Mouse (Mus musculus) adrenal gland, adult 2 months (tissue): ENCODE results near the gene Dclk2. TPM values are rescaled to one million over a fixed set of nuclear protein-coding genes. Genes with fewer than 3 reads are reported as not detected.
A peak's percentile ranks its signal among the peaks of the same experiment; 100 is the strongest.

Experiments used
- DNase-seq: peaks from one replicate; pipeline ENCODE4 v3.0.0; 2021
- polyA plus RNA-seq: library from polyadenylated mRNA; depleted of rRNA; stranded (reverse); fragments of >200 nt; gene quantifications from 2 replicates; pipeline ENCODE4 v1.2.3, GENCODE M21; 2012
- total RNA-seq, 2 experiments: library from RNA; stranded (reverse); gene quantifications; 2 replicates each; pipeline ENCODE4 v1.2.3; 2021

Gene Dclk2
- total and polyA plus RNA-seq, 3 experiments: 6.1 to 7.7 (median 6.1) TPM

DNA sequence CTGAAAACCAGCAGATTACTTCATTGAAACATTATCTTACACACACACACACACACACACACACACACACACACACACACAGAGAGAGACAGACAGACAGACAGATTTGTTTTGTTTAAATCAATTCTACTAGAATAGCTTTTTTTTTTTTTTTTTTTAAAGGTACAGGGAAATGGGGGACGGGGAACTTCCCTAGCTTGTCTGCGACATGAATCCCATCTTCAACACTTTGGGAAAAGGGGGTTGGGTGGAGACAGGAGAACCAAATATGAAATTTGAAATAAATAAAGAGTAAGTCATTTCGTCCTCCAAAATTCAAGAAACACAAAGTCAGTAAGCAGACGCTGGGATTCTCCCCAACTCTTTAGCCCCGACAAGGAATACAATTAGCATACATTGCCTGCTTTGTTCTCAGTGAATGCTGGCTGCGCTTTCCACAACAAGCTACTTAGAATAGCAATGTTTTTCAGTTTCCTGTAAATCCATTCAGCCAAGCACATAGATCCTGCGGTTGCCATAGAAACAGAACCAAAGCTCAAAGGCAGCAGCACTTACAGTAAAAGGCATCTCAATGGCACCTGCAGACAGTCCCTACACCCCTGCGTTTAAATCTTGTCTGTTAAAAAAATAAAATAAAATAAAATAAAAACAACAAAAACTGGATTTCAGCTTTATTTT, 75.7 kb downstream of the Dclk2 start:
- DNase-seq: no peak

GRCm38 (mm10) chr3:86842461-86842860, 78.2 kb downstream of the Dclk2 start:
- no peak for DNase-seq

DNA sequence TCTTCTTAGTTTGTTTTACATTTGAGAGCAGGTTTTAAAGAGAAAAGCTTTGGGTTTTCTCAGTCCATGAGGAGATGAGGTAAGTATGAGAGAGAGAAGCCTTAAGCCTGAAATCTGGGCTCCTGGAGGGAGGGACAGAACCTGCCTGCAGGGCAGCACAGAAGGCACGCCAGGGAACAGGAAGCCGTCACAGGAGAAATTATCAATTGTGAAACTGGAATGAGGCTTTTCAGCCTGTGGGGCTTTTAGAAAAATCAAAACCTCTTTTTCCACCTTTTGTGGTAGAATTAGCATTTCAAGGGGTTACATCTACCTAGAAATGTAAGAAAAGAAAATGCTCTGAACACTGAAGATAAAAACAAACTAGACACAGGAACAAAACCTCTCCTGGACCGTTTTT, 81.0 kb downstream of the Dclk2 start:
- DNase-seq: no peak

- no peak for DNase-seq
Measured at GRCm38 (mm10) chr3:86837386-86837785, 83.3 kb downstream of the Dclk2 start.

GRCm38 (mm10) chr3:86835180-86835579, 85.5 kb downstream of the Dclk2 start:
- no peak for DNase-seq

DNA sequence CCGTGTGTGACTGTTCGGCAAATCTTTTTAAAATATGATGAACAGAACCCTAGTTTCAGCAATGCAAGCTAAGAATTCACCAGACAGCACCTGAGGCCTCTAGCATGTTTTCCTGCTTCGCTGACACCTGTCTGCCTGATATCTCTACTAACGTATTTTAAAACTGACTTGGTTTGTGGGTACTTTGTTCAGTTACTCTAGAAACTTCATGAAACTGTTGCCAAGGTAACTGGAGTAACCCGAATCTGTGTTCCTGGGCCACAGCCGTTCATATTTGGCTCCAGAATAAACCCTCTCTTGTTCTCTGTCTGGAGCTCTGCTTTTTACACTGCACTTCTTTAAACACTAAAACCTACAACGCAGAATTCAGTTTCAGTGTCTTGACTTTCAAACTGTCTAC, 86.3 kb downstream of the Dclk2 start:
- DNase-seq: no peak

DNA sequence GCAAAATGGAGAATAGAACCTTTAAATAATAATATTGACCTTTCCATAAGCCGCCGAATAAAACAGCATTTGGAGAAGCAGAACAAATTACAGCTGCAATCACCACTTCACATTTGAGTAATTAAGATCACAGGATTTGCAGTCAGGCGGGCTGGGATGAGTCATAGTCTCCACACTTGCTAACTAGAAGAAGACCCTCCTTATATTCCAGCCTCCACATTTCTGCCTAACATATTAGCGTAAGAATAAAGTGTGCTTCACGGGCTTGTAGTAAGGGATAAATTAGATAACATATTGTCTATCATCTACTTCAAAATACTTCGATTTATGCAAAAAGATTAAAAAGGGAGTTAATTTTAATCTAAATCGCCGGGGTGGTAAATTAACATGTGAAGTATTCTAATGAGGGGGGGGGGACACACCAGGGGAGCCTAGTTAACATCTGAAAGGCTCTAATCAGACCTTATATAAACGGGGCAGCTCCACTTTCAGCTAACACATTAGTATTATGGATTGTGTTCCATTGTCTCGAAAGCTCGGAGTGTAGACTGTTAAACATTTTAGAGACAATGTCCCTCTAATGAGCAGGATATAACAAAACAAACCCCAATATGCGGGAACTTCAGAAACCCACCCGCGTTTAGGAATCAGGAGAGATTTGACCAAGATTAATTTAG, 87.9 kb downstream of the Dclk2 start:
- DNase-seq: no peak

GRCm38 (mm10) chr3:86832115-86832514, 88.5 kb downstream of the Dclk2 start:
- DNase-seq: no peak

DNA sequence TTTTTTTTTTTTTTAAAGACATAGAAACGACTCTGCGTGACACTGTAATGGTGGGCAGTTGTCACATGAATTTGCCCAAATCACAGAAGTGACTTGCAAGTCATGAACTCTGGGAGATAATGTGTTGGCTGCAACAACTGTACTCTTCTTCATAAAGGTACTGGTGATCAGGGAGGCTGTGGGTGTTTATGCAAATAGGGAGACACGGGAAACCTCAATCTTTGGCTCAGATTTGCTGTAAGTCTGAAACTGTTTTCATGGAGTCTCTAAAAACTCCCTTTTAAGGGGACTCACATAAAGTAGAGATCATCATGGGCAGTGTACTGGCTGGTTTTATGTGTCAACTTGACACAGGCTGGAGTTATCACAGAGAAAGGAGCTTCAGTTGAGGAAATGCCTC, 93.1 kb downstream of the Dclk2 start:
- DNase-seq: no peak

DNA sequence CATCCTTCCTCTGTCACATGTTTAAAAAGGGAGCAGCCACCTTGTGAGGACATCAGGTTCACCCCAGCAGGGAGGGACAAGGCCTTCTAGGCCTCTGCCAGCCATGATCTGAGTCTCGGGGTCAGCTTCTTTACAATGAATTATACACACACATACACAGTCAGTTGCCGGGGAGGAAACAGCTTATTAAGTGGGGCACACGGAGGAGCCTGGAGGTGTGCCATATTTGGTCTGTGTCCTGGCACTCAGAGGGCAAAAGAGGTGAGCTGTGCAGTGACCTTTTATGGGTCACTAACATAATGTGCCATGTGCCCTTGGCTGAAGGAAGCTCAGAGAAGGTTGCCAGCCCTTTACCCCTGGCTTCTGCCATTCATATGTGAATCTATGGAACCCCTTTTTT, 99.3 kb downstream of the Dclk2 start:
- no peak for DNase-seq

GRCm38 (mm10) chr3:86820344-86820743, 100.3 kb downstream of the Dclk2 start:
- no peak for DNase-seq

DNA sequence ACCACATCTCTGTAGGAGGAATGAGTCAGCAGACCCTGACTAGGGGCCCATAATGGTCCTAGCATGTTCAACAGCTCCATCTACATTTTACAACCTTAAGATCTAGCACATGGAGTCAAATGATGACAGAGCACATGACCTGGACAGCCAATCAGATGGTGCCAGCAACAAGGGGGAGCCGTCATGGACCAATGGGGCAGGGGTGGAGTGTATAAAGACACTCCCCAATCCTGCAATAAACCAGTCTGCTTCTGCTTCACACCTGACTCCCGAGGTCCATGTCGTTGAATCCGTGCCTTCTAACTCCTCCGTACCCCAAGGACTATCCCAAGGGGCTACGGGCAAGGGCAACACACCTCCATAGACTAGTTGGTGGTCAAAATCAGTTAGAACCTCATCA, 101.3 kb downstream of the Dclk2 start:
- no peak for DNase-seq

DNA sequence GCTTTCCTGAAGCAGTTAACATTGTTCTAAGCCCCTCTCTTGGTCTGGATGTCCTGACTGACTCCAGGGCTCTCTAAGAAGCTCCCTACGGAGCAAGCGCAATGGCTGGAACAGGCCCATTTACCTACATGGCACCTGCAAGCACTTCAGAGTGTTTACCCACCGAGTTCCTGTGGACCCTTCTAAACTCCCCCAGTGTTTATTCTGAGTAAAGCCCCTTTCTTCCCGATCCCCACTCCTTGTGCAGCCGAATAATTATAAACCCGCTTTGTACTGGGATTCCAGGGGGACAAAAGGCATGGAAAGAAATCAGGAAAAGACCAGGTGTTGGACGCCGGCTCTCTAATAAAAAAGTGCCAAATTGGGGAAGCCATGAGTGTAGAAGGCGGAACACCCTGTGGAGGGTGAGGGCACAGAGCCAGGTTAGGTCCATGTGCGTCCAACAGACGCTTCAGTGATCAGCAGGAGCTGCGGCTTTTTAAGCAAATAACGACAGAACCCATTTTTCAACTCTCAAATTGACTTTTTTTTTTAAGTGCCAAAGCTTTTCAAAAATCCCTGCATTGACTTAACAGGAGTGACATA, 102.6 kb downstream of the Dclk2 start:
- no peak for DNase-seq

DNA sequence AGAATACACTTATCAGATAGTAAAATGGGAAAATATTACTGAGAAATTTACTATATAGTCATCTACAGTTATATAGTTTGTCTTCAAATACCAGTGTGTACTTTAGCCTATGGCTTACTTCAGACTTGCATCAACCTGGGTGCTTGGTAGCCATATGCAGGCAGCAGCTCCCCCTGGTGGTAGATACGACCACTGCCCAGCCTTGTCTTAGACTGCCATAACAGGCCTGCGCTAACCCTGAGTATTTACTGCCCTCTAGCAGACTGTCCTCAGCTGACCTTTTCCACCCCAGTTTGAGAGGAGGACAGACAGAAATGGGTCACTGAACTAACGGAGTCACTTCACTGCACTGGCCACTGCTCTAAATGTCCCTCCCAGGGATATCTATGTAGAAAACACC, 108.0 kb downstream of the Dclk2 start:
- DNase-seq: peak; percentile 90

DNA sequence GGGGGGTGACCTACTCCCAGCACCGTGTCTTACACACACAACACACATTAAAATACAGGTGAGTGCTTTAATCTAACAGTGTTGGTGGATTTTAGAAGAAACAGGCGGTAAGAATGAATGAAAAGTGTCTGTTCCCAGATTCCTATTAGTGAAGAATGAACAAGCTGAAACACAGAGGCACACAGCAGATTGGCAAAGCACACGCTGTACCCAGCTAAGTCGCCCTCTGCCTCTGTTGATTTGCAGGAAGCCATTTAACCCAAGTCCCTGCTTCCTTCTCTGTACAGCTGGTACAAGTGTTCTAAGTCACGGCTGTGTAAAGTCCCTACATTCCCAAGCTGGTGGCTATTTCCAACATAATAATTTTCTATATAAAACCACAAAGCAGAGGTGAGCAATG, 109.7 kb downstream of the Dclk2 start:
- DNase-seq: no peak

- DNase-seq: no peak
Measured at GRCm38 (mm10) chr3:86809646-86810045, 111.0 kb downstream of the Dclk2 start.

- DNase-seq: no peak
Measured at GRCm38 (mm10) chr3:86809199-86809598, 111.5 kb downstream of the Dclk2 start.

- peak; percentile 22 for DNase-seq
Measured at GRCm38 (mm10) chr3:86807750-86808467, 112.7 kb downstream of the Dclk2 start.

GRCm38 (mm10) chr3:86806834-86807233, 113.8 kb downstream of the Dclk2 start:
- no peak for DNase-seq

DNA sequence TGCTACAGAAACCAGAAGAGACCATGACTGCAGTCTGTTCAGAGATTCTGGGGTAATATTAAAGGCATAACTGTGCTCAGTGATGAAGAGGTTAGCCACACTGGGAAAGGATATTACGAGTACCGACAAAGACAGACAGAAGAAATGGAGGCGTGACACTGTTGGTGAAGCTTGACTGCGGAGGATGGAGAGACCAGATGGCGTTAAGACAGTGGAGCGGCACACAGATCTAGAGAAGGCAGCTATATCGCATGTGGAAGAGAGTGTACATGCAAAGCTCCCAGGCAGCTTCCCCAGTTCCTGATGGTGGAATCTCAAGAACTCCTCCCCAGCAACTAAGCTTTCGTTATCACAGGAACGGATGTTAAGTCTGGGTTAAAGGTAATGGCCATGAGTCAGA, 116.4 kb downstream of the Dclk2 start:
- no peak for DNase-seq

DNA sequence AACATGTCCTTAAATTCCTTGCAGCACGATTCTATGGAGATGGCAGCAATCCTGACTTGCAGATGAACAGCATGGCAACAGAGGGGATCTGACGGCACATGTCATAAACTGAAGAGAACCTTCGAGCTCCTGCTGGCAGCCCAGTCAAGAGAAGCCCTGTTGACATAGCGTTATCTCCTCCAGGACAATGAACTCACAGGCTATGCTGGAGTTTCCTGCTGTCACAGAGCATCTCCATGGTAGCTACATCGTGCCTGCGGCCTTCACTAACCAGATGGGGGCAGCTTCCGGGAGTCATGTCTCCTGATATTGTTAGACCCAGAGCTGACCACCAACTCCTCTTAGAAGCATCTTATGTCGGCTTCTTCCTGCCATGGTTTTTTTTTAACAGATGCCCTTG, 117.8 kb downstream of the Dclk2 start:
- no peak for DNase-seq

- no peak for DNase-seq
Measured at GRCm38 (mm10) chr3:86800841-86801240, 119.8 kb downstream of the Dclk2 start.

- no peak for DNase-seq
Measured at GRCm38 (mm10) chr3:86799041-86799440, 121.6 kb downstream of the Dclk2 start.
